Mouse (Mus musculus) C2C12 (cell line): Measurements from ENCODE around the gene Osbpl9. TPM values are rescaled to one million over a fixed set of nuclear protein-coding genes. Genes with fewer than 3 reads are reported as not detected.

Experiments used
- H3K27me3 ChIP-seq: one replicate; pipeline ENCODE4 v1.6.1; 2011; ENCODE audit not compliant: control insufficient read depth, insufficient read depth, insufficient read length
- H3K36me3 ChIP-seq: one replicate; pipeline ENCODE4 v1.6.1; 2011; ENCODE audit not compliant: control insufficient read depth, insufficient read depth
- H3K4me3 ChIP-seq: one replicate; pipeline ENCODE4 v1.5.1; 2011; ENCODE audit warnings: mild to moderate bottlenecking, control low read depth; ENCODE audit not compliant: poor library complexity, insufficient read depth, severe bottlenecking
- H3K79me2 ChIP-seq: one replicate; pipeline ENCODE4 v1.6.1; 2011; ENCODE audit not compliant: control insufficient read depth, insufficient read depth
- H3K79me3 ChIP-seq: one replicate; pipeline ENCODE4 v1.6.1; 2011; ENCODE audit warnings: low read depth, control low read depth
- H3ac ChIP-seq: one replicate; pipeline ENCODE3; 2011; ENCODE audit warnings: low read depth; ENCODE audit not compliant: control insufficient read depth, insufficient read length
- CEBPB ChIP-seq: IDR thresholded peaks from one replicate; pipeline ENCODE4 v1.6.1; 2011; ENCODE audit warnings: low read depth, mild to moderate bottlenecking, control low read depth, moderate library complexity
- CTCF ChIP-seq: IDR thresholded peaks from one replicate; pipeline ENCODE4 v1.5.1; 2011; ENCODE audit not compliant: control insufficient read depth, insufficient read depth, insufficient read length
- FOSL1 ChIP-seq: IDR thresholded peaks from one replicate; pipeline ENCODE4 v1.8.0; 2011; ENCODE audit warnings: mild to moderate bottlenecking, low read length; ENCODE audit not compliant: poor library complexity, insufficient read depth, severe bottlenecking
- MAX ChIP-seq: IDR thresholded peaks from one replicate; pipeline ENCODE4 v1.6.1; 2011; ENCODE audit warnings: mild to moderate bottlenecking, control low read depth
- MYOD1 ChIP-seq: IDR thresholded peaks from one replicate; pipeline ENCODE4 v1.6.1; 2011; ENCODE audit warnings: low read depth; ENCODE audit not compliant: control insufficient read depth, insufficient read length
- MYOG ChIP-seq: IDR thresholded peaks from one replicate; pipeline ENCODE4 v1.6.1; 2011; ENCODE audit not compliant: control insufficient read depth, insufficient read length; ENCODE audit errors: extremely low read depth
- USF1 ChIP-seq: IDR thresholded peaks from one replicate; pipeline ENCODE4 v1.6.1; 2011; ENCODE audit warnings: low read depth, mild to moderate bottlenecking, control low read depth, moderate library complexity
- polyA plus RNA-seq: library from polyadenylated mRNA; unstranded; fragments of >200 nt; fragmentation: generic; extraction: Trizol; gene quantifications from one replicate; pipeline ENCODE4 v1.2.1, GENCODE M21; 2012; ENCODE audit warnings: missing spikeins

Gene Osbpl9
- polyA plus RNA-seq, 1 experiment, result 27.2 TPM

DNA sequence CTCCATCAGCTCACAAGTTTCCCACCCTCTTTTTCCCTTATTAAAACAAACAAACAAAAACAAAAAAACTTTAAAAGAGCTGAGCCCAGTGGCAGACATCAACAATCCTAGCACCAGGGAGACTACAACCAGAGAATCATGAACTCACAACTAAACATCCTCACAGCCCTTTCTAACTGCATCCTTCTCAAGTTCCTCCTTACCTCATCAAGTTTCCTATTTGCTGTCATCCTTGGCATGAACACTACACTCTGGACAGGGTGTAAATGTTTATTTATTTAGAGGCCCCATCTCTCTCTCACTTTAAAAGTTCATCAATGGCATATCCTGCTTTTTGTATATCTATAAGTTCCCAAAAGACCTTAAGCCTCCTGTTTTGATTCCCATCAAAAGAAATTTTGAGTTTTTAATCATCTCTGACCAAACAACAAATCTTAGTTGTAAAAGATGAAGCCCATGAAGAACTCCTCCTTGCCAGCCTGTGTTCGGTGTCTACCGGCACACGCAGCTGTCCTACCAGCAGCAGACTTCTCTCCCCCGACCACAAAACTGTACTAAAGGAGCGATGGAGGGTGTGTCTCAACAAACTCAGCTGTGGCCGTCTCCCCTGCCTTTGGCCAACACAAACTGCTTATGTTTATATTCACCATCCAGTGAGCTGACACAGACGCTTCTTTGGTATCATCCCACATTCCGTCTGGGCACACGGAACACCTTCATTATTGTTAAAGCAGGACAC is 98.8 kb downstream of the Osbpl9 start:
- Histone ChIP-seq H3ac (no peak overlapping the region), H3K36me3 (peaks cover 26% of the 10 kb centered on the region), H3K4me3 (no peak overlapping the region), H3K79me2 (peaks cover 58% of the 10 kb centered on the region), H3K79me3 (peaks cover 22% of the 10 kb centered on the region), H3K27me3 (no peaks in the 10 kb centered on the region)
- TF ChIP-seq CEBPB (peak; percentile 39), USF1 (no peak), MYOD1 (peak; percentile 27)

DNA sequence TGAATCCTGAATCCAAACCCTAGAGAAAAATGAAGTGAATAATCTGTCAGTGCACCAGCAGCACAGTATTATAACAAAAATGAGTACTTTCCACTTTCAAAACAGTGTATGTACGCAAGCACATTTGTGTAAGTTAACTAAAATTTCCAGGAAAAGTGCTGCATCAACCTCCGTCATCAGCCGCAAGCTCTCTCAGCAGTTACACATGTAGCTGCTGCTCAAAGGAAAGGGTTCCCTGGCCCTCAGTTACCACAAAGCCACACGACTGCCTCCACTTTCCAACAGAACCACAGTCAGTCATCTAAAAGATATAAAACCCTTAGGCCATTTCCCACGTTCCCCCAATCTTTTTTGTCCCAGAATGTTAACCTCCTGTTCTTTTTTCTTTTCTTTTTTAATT is 99.5 kb downstream of the Osbpl9 start:
- peaks cover 51% of the 10 kb centered on the region for H3K79me2 ChIP-seq
- H3K27me3 ChIP-seq, result no peaks in the 10 kb centered on the region
- H3ac ChIP-seq, result no peak overlapping the region
- H3K4me3 ChIP-seq, result no peak overlapping the region
- no peak for TF ChIP-seq CTCF
- TF ChIP-seq MYOG, result no peak
- no peak for TF ChIP-seq MAX
- TF ChIP-seq FOSL1, result no peak
- TF ChIP-seq CEBPB, result no peak
- TF ChIP-seq USF1, result no peak
- TF ChIP-seq MYOD1, result no peak
- peaks cover 29% of the 10 kb centered on the region for H3K36me3 ChIP-seq
- H3K79me3 ChIP-seq, result peaks cover 17% of the 10 kb centered on the region

DNA sequence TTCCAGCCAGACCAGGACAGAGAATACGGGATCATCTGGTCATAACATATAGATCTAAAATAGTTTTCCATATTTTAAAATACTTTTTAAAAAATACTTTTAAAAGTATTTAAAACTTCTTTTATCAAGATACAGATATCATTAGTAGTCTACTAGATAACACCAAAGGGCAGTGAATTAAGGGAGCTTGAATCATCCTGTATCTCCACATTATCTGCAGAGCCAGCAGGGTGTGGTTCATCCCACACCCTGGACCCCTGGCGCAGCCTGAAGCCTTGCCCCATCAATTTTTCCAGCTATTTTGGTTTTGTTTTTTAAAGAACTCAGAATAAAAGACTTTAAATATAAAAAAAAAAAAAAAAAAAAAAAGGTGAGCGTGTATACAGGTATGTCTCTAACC is 103.2 kb downstream of the Osbpl9 start:
- H3K27me3 ChIP-seq, result no peaks in the 10 kb centered on the region
- H3K79me3 ChIP-seq, result peaks cover 5% of the 10 kb centered on the region
- H3ac ChIP-seq, result no peak overlapping the region
- H3K36me3 ChIP-seq, result peaks cover 34% of the 10 kb centered on the region
- H3K4me3 ChIP-seq, result no peak overlapping the region
- H3K79me2 ChIP-seq, result peaks cover 21% of the 10 kb centered on the region
- TF ChIP-seq MAX (no peak), MYOD1 (no peak), FOSL1 (no peak), MYOG (no peak), CTCF (no peak), CEBPB (no peak), USF1 (no peak)

DNA sequence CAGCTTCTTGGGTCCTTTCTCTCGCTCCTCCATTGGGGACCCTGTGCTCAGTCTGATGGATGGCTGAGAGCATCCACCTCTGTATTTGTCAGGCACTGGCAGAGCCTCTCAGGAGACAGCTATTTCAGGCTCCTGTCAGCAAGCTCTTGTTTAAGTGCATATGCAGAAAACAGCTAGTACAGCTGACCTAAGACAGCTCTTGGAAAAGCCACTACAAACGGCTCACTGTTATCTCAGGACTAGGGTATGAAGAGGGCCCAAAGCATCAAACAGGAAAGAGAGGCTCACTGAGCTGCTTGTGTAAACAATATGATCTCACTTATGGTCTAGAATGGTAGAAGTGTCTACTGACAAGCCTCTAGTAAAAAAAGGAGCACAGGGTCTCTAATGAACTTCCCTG is 107.8 kb downstream of the Osbpl9 start:
- Histone ChIP-seq H3K27me3 (no peaks in the 10 kb centered on the region), H3K36me3 (peaks cover 27% of the 10 kb centered on the region), H3ac (no peak overlapping the region), H3K4me3 (no peak overlapping the region), H3K79me3 (no peaks in the 10 kb centered on the region), H3K79me2 (no peaks in the 10 kb centered on the region)
- TF ChIP-seq FOSL1, result no peak
- no peak for TF ChIP-seq USF1
- TF ChIP-seq MYOG, result no peak
- no peak for TF ChIP-seq MAX
- TF ChIP-seq CEBPB, result no peak
- no peak for TF ChIP-seq MYOD1
- TF ChIP-seq CTCF, result no peak

DNA sequence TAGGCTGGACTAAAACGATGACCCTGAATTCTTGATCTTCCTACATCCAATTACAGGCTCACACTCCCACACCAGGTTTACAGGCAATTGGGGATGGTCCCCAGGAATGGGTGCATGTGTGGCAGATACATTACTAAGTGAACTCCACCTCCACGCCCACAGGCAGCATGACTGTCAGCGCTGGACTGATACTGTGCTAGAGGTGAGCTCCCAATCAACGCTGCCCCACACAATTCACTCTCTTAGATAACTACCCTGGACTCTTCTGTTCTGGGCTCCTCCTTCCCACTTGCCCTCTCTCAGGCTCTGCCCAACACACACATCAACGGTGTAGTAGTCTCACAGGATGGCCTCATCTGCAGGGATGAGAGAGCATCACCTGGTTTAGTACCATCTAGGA is 109.7 kb downstream of the Osbpl9 start:
- H3K79me2 ChIP-seq, result no peaks in the 10 kb centered on the region
- peaks cover 18% of the 10 kb centered on the region for H3K36me3 ChIP-seq
- H3K4me3 ChIP-seq, result no peak overlapping the region
- TF ChIP-seq MAX (no peak), CTCF (no peak), USF1 (no peak), MYOG (no peak), CEBPB (no peak), MYOD1 (no peak), FOSL1 (no peak)
- H3K27me3 ChIP-seq, result no peaks in the 10 kb centered on the region
- no peaks in the 10 kb centered on the region for H3K79me3 ChIP-seq
- H3ac ChIP-seq, result no peak overlapping the region

DNA sequence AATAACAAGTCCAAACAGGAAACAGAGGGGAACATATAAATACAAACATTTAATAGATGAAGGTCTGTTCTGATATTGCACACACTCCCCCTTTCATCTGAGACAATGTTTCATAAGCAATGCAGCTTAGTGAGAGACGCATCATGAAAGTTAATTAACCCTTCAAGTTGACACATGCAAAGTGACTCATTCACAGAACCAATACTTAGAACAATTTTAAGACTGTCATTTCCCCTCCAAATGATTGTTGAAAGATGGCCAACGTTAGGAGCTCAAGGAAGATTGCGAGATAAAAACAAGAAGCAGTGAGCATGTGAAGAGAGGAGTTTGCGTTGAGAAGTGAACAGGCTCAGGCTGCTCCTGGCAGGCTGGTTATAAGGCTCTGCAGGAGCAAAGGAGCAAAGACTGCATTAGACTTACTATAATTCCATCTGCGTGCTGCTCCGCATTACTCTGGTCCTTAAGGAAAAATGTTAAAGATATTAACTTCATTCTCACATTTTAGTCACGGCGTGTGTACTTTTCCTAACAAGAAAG is 110.8 kb downstream of the Osbpl9 start:
- Histone ChIP-seq H3K79me3 (no peaks in the 10 kb centered on the region), H3K27me3 (no peaks in the 10 kb centered on the region), H3K36me3 (peaks cover 15% of the 10 kb centered on the region), H3K79me2 (no peaks in the 10 kb centered on the region), H3ac (no peak overlapping the region), H3K4me3 (no peak overlapping the region)
- TF ChIP-seq CTCF (no peak), MYOD1 (no peak), MAX (no peak), CEBPB (no peak), FOSL1 (no peak), MYOG (no peak), USF1 (no peak)
